Mouse (Mus musculus) embryonic facial prominence, embryonic 12.5 days (tissue): ENCODE results near the gene Dclk1. TPM values are rescaled to one million over a fixed set of nuclear protein-coding genes. Genes with fewer than 3 reads are reported as not detected.

ENCODE experiments used
- ATAC-seq: fragments of 200-750 bp; cut with Nextera tagmentation; 2 replicates; pipeline ENCODE4 v1.8.0; 2017; ENCODE audit not compliant: insufficient number of reproducible peaks, insufficient read depth, low FRiP score, low TSS enrichment
- H3K27ac ChIP-seq: fragments of 300-500 bp; sonication (generic); 2 replicates; pipeline ENCODE4 v1.5.1; 2016; ENCODE audit warnings: mild to moderate bottlenecking
- H3K27me3 ChIP-seq: fragments of 300-500 bp; sonication (generic); 2 replicates; pipeline ENCODE4 v1.6.1; 2016; ENCODE audit warnings: mild to moderate bottlenecking, moderate library complexity
- H3K36me3 ChIP-seq: fragments of 300-500 bp; sonication (generic); 2 replicates; pipeline ENCODE4 v1.6.1; 2016; ENCODE audit warnings: mild to moderate bottlenecking
- H3K4me1 ChIP-seq: fragments of 300-500 bp; sonication (generic); 2 replicates; pipeline ENCODE4 v1.6.1; 2016
- H3K4me2 ChIP-seq: fragments of 300-500 bp; sonication (generic); replicated peaks from 2 replicates; pipeline ENCODE4 v1.6.1; 2016; ENCODE audit warnings: mild to moderate bottlenecking, moderate library complexity
- H3K4me3 ChIP-seq: fragments of 300-500 bp; sonication (generic); 2 replicates; pipeline ENCODE4 v1.5.1; 2016; ENCODE audit warnings: mild to moderate bottlenecking
- H3K9ac ChIP-seq: fragments of 300-500 bp; sonication (generic); 2 replicates; pipeline ENCODE4 v1.6.1; 2016; ENCODE audit warnings: mild to moderate bottlenecking, moderate library complexity
- H3K9me3 ChIP-seq: fragments of 300-500 bp; sonication (generic); 2 replicates; pipeline ENCODE4 v1.6.1; 2016; ENCODE audit warnings: mild to moderate bottlenecking, moderate library complexity
- WGBS: fragments of 180-500 bp; shearing (Covaris S2); methylation state at CpG from one replicate; pipeline ENCODE4 v1.1.7; 2016; 5-methylcytosine and 5-hydroxymethylcytosine counted together
- polyA plus RNA-seq: library from polyadenylated mRNA; unstranded; fragments of >200 nt; fragmentation: Nextera tagmentation; extraction: Ambion mirVana; gene quantifications from 2 replicates; pipeline ENCODE4 v1.2.1, GENCODE M21; 2016

Dclk1 gene
- polyA plus RNA-seq, 1 experiment from 2014 or later, result 68.6 TPM

- H3K27ac ChIP-seq, result no peak overlapping the region
- no peak overlapping the region for H3K4me2 ChIP-seq
- H3K9ac ChIP-seq, result no peak overlapping the region
- H3K4me3 ChIP-seq, result no peak overlapping the region
- no peaks in the 10 kb centered on the region for H3K9me3 ChIP-seq
- 85% methylated on average over 5 of the region's 5 CpGs for WGBS
- no peaks in the 10 kb centered on the region for H3K36me3 ChIP-seq
- H3K4me1 ChIP-seq, result no peaks in the 10 kb centered on the region
- ATAC-seq, result no peak
- no peaks in the 10 kb centered on the region for H3K27me3 ChIP-seq
These were observed 23.9 kb downstream of the Dclk1 start for GRCm38 (mm10) chr3:55266091-55266490.

GRCm38 (mm10) chr3:55269802-55270201, 27.6 kb downstream of the Dclk1 start:
- H3K9me3 ChIP-seq, result no peaks in the 10 kb centered on the region
- H3K4me1 ChIP-seq, result no peaks in the 10 kb centered on the region
- H3K36me3 ChIP-seq, result no peaks in the 10 kb centered on the region
- H3K27ac ChIP-seq, result no peak overlapping the region
- H3K9ac ChIP-seq, result no peak overlapping the region
- no peak for ATAC-seq
- no peaks in the 10 kb centered on the region for H3K27me3 ChIP-seq
- no peak overlapping the region for H3K4me3 ChIP-seq
- WGBS, result 78% methylated on average over 4 of the region's 4 CpGs
- no peak overlapping the region for H3K4me2 ChIP-seq

- H3K9me3 ChIP-seq, result no peaks in the 10 kb centered on the region
- H3K27me3 ChIP-seq, result no peaks in the 10 kb centered on the region
- H3K4me1 ChIP-seq, result no peaks in the 10 kb centered on the region
- no peak overlapping the region for H3K27ac ChIP-seq
- H3K36me3 ChIP-seq, result no peaks in the 10 kb centered on the region
- H3K9ac ChIP-seq, result no peak overlapping the region
- ATAC-seq, result no peak
- no peak overlapping the region for H3K4me2 ChIP-seq
- WGBS, result 86% methylated on average over 3 of the region's 3 CpGs
- H3K4me3 ChIP-seq, result no peak overlapping the region
These were observed 28.2 kb downstream of the Dclk1 start for GRCm38 (mm10) chr3:55270345-55270744.

- Histone ChIP-seq H3K4me1 (no peaks in the 10 kb centered on the region), H3K9me3 (no peaks in the 10 kb centered on the region), H3K4me3 (no peak overlapping the region), H3K9ac (no peak overlapping the region), H3K27ac (no peak overlapping the region), H3K36me3 (no peaks in the 10 kb centered on the region), H3K27me3 (no peaks in the 10 kb centered on the region), H3K4me2 (no peak overlapping the region)
- no peak for ATAC-seq
- WGBS, result 75% methylated on average over 5 of the region's 5 CpGs
These were observed 28.8 kb downstream of the Dclk1 start for GRCm38 (mm10) chr3:55270920-55271319.

- 89% methylated on average over 6 of the region's 6 CpGs for WGBS
These were observed 30.4 kb downstream of the Dclk1 start for GRCm38 (mm10) chr3:55272536-55272935.

GRCm38 (mm10) chr3:55276446-55276845, 34.3 kb downstream of the Dclk1 start:
- Histone ChIP-seq H3K27ac (no peak overlapping the region), H3K4me2 (no peak overlapping the region), H3K27me3 (no peaks in the 10 kb centered on the region), H3K4me1 (no peaks in the 10 kb centered on the region), H3K9ac (no peak overlapping the region), H3K4me3 (no peak overlapping the region), H3K9me3 (no peaks in the 10 kb centered on the region), H3K36me3 (no peaks in the 10 kb centered on the region)
- no peak for ATAC-seq
- 90% methylated on average over 3 of the region's 3 CpGs for WGBS

More at GRCm38 (mm10) chr3:55272536-55272935, 30.4 kb downstream of the Dclk1 start:
- Histone ChIP-seq H3K9ac (no peak overlapping the region), H3K27me3 (no peaks in the 10 kb centered on the region), H3K9me3 (no peaks in the 10 kb centered on the region), H3K4me2 (no peak overlapping the region), H3K4me1 (no peaks in the 10 kb centered on the region), H3K36me3 (no peaks in the 10 kb centered on the region), H3K4me3 (no peak overlapping the region), H3K27ac (no peak overlapping the region)
- no peak for ATAC-seq

GRCm38 (mm10) chr3:55276851-55277250, 34.7 kb downstream of the Dclk1 start:
- no peaks in the 10 kb centered on the region for H3K4me1 ChIP-seq
- 83% methylated on average over 1 of the region's 1 CpGs for WGBS
- ATAC-seq, result no peak
- H3K4me2 ChIP-seq, result no peak overlapping the region
- H3K27me3 ChIP-seq, result no peaks in the 10 kb centered on the region
- no peak overlapping the region for H3K4me3 ChIP-seq
- no peak overlapping the region for H3K27ac ChIP-seq
- no peak overlapping the region for H3K9ac ChIP-seq
- no peaks in the 10 kb centered on the region for H3K9me3 ChIP-seq
- H3K36me3 ChIP-seq, result no peaks in the 10 kb centered on the region

- Histone ChIP-seq H3K4me2 (no peak overlapping the region), H3K4me1 (no peaks in the 10 kb centered on the region), H3K27me3 (no peaks in the 10 kb centered on the region), H3K4me3 (no peak overlapping the region), H3K27ac (no peak overlapping the region), H3K9me3 (no peaks in the 10 kb centered on the region), H3K36me3 (no peaks in the 10 kb centered on the region), H3K9ac (no peak overlapping the region)
- ATAC-seq, result no peak
- 71% methylated on average over 1 of the region's 1 CpGs for WGBS
These were observed 35.7 kb downstream of the Dclk1 start for GRCm38 (mm10) chr3:55277829-55278228.

- ATAC-seq, result no peak
- H3K27ac ChIP-seq, result no peak overlapping the region
- WGBS, result 46% methylated on average over 4 of the region's 4 CpGs
These were observed 37.8 kb downstream of the Dclk1 start for GRCm38 (mm10) chr3:55279923-55280322.

GRCm38 (mm10) chr3:55280471-55280870, 38.3 kb downstream of the Dclk1 start:
- Histone ChIP-seq H3K36me3 (no peaks in the 10 kb centered on the region), H3K4me1 (no peaks in the 10 kb centered on the region), H3K9me3 (no peaks in the 10 kb centered on the region), H3K9ac (no peak overlapping the region), H3K27ac (no peak overlapping the region), H3K4me2 (no peak overlapping the region), H3K27me3 (no peaks in the 10 kb centered on the region), H3K4me3 (no peak overlapping the region)
- no peak for ATAC-seq

More at GRCm38 (mm10) chr3:55279923-55280322, 37.8 kb downstream of the Dclk1 start:
- no peaks in the 10 kb centered on the region for H3K4me1 ChIP-seq
- H3K9me3 ChIP-seq, result no peaks in the 10 kb centered on the region
- H3K4me3 ChIP-seq, result no peak overlapping the region
- H3K36me3 ChIP-seq, result no peaks in the 10 kb centered on the region
- no peak overlapping the region for H3K4me2 ChIP-seq
- H3K27me3 ChIP-seq, result no peaks in the 10 kb centered on the region
- no peak overlapping the region for H3K9ac ChIP-seq

- Histone ChIP-seq H3K4me1 (no peaks in the 10 kb centered on the region), H3K9ac (no peak overlapping the region), H3K9me3 (no peaks in the 10 kb centered on the region), H3K4me2 (no peak overlapping the region), H3K36me3 (no peaks in the 10 kb centered on the region), H3K27me3 (no peaks in the 10 kb centered on the region), H3K27ac (no peak overlapping the region), H3K4me3 (no peak overlapping the region)
- no peak for ATAC-seq
- 72% methylated on average over 3 of the region's 3 CpGs for WGBS
These were observed 42.1 kb downstream of the Dclk1 start for GRCm38 (mm10) chr3:55284215-55284614.

GRCm38 (mm10) chr3:55288726-55289125, 46.6 kb downstream of the Dclk1 start:
- 61% methylated on average over 4 of the region's 4 CpGs for WGBS

GRCm38 (mm10) chr3:55291964-55292363, 49.8 kb downstream of the Dclk1 start:
- WGBS, result 81% methylated on average over 4 of the region's 4 CpGs
- Histone ChIP-seq H3K36me3 (no peaks in the 10 kb centered on the region), H3K27me3 (no peaks in the 10 kb centered on the region), H3K4me2 (no peak overlapping the region), H3K27ac (no peak overlapping the region), H3K9ac (no peak overlapping the region), H3K9me3 (no peaks in the 10 kb centered on the region), H3K4me1 (no peaks in the 10 kb centered on the region), H3K4me3 (no peak overlapping the region)
- no peak for ATAC-seq

More at GRCm38 (mm10) chr3:55288726-55289125, 46.6 kb downstream of the Dclk1 start:
- no peaks in the 10 kb centered on the region for H3K4me1 ChIP-seq
- H3K27ac ChIP-seq, result no peak overlapping the region
- ATAC-seq, result no peak
- H3K36me3 ChIP-seq, result no peaks in the 10 kb centered on the region
- H3K4me2 ChIP-seq, result no peak overlapping the region
- no peaks in the 10 kb centered on the region for H3K27me3 ChIP-seq
- H3K4me3 ChIP-seq, result no peak overlapping the region
- no peaks in the 10 kb centered on the region for H3K9me3 ChIP-seq
- no peak overlapping the region for H3K9ac ChIP-seq
